Mouse (Mus musculus) embryo, embryonic 10.5 days (tissue): ENCODE measurements around the gene Vps9d1.
"Not testable (repeated sequence)": the region's sequence is repeated elsewhere in the genome, so short reads cannot be mapped to it uniquely, and the experiment has no call there.

ENCODE experiments used
- DNase-seq: peaks from one replicate; pipeline ENCODE4 v3.0.0-alpha.2; 2015; ENCODE audit warnings: low spot score

Gene Vps9d1

GRCm38 (mm10) chr8:123253451-123254098 is 573 bp downstream of the Vps9d1 start:
- peak; percentile 43 for DNase-seq

- DNase-seq = no peak
Measured at GRCm38 (mm10) chr8:123252925-123253324, 1.2 kb downstream of the Vps9d1 start.

DNA sequence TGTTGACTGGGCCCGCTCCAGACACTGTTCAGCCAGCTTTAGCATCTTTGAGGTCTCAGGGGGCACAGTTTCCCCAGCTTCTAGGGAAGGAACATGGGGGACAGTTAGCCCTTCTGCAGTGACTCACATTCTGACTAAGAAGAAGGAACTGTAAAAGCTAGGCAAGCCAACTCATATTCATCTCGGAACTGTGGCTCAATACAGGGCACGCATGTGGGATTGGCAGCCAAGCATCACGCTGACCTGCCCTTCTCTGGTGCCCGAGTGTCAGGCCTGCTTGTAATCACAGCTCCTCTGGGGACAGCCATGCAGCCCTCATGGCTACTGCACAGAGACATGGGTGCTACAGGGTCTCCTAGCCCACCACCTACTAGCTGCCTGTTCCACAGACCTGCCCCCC is 3.2 kb downstream of the Vps9d1 start:
- DNase-seq = no peak

- no peak for DNase-seq
Measured at GRCm38 (mm10) chr8:123248596-123248995, 5.6 kb downstream of the Vps9d1 start.

GRCm38 (mm10) chr8:123247748-123248147 is 6.4 kb downstream of the Vps9d1 start:
- no peak for DNase-seq

GRCm38 (mm10) chr8:123245543-123245942 is 8.6 kb downstream of the Vps9d1 start:
- no peak for DNase-seq

DNA sequence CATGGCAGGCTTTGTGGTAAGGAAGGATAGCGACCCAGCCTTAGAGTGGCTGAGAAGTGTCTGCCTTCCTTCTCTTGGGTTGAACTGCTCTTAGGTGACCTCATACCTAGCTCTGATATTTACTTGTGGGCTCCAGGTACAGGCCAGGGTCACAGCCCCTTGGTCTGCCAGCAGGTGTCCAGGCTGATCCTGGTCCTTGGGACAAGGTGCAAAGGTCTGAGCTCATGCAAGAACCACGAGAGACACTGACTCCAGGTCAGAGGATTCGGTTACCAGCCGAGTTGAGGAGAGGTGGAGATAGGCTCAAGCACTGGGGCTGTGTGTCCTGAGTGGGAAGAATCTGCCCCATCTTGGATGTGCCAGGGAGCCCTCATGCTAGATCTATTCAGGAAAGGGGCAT is 9.8 kb downstream of the Vps9d1 start:
- no peak for DNase-seq

DNA sequence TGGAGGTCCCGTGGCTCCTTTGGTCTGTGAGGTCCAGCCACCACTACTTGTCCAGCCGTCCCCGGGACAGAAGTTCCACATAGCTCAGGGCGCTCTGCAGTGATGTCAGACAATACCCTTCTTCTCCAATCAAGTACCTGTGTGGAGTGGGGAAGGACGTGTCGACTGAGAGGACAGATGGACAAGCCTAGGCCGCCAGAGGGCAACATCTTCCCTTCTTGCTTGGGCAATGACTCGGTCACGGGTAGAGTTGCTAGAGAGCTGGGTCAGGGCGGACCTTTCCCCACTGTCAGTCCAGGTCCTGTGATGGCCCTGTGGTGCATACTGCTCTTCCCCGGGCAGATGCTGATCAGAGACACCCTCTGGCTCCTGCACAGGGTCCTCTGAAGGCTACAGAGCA is 11.1 kb downstream of the Vps9d1 start:
- DNase-seq = no peak

- DNase-seq = no peak
Measured at GRCm38 (mm10) chr8:123242107-123242923, 11.8 kb downstream of the Vps9d1 start.

DNA sequence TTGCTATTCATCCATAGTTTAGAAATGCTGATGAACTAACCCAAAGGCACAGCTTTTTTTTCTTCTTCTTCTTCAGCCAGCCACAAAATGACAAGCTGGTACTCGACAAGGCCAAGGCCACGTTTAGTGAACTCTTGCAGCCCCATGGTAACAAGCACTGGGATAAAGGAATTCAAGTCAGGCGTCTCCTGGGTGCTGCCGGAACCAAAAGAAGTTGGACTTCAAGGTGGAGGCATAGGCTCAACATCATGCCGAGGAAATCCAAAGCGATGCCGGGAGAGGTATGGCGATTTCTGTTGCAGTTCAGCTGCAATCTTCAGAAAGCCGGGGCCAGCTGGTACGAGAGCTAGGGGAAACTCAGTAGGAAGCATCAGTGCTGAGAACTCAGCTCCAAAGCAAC is 14.8 kb downstream of the Vps9d1 start:
- no peak for DNase-seq

DNA sequence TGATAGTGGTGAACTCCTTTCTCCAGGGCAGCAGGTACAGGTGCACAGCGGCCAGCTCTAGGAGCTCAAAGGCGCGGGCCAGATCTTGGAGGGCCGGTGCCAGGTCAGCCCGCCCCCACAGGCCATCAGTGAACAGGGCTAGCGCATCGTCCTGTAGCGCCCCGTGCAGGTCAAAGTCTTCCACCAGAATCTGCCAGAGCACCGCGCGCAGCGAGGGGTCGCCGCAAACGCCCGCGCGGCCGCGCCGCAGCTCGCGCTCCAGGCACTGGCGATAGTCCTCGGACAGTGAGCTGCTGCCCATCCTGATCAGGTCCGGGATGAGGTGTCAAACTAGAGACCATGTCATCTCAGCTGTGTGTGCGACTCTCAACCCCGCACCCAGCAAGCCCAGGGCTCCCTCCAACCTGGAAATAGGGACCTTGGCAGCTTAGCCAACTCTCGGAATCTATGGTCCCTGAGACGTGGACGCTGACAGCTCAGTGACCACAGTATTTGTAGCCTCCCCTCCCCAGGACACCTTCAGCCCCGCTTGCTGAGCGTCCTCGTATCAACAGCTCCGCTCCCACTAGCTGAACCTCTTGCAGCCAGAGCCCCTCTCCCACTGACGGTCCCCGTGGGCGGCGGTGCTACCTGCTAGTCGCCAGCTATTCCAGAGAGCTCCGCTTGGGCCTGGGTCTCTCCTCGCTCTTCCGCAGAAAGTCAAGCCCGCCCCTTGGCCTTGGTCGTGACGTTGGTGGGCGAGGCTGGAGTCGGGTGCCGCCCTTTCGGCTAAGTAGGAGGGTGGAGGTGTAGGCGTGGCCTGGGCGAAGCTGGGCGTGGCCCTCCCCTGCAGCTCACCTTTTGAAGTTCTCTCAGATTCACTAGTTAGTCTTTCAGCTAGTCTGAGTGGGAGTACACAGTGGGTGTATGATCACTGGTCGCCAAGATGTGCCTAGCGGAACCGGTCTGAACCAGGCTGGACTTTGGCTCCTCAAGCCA is 18.3 kb downstream of the Vps9d1 start, which contains the start of gene Spata2l:
Spata2l (minus strand) TSS at position 714 of the 978 bp plus-strand sequence.
- DNase-seq = peak; percentile 91

DNA sequence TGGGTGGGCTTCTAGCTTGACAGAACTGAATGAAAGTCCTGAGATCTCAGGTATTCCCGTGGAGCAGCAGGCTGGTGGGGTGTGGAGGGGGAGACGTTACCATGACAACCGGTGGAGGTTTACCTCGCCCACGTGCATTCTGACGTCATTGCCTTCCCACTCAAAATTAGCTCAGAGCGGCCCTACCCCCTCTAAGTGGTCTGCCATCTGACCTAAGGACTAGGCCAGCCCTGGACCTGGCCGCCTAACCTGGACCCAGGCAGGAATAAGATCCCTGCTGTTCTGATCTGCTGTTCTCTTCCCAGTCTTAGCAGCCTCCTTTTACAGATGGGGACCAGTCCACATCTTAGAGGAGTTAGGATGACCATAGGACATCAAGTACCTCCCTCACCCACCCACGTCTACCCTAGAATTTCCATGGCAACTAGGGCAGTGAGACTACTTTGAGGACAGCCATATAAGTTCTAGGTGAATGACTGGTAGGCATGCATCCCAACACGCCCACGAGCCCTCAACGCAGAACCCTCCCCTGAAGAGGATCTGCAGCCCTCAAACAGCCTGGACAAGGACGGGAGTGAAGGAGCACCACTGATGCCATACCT is 19.1 kb downstream of the Vps9d1 start:
- DNase-seq = no peak

DNA sequence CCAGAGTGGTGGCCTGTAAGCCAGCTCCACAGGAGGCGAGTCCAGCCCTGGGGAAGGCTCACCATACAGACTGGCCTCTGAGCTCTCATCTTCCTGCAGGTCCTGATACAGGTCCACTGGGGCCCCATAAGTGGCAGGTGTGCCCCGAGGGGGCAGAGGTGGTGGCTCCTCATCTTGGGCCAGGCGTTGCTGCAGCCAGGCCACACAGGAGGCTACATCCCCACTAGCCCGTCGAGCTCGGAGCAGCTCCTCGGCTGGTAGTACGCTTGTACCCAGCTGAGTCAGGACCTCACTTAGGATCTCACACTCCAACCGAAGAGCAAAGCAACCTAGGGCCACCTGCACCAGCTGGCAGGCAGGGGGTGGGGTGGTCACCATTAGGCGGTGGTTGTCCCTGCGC is 20.4 kb downstream of the Vps9d1 start:
- DNase-seq = no peak

GRCm38 (mm10) chr8:123233300-123233699 is 20.8 kb downstream of the Vps9d1 start:
- DNase-seq = no peak

GRCm38 (mm10) chr8:123232553-123232952 is 21.6 kb downstream of the Vps9d1 start:
- DNase-seq = no peak

DNA sequence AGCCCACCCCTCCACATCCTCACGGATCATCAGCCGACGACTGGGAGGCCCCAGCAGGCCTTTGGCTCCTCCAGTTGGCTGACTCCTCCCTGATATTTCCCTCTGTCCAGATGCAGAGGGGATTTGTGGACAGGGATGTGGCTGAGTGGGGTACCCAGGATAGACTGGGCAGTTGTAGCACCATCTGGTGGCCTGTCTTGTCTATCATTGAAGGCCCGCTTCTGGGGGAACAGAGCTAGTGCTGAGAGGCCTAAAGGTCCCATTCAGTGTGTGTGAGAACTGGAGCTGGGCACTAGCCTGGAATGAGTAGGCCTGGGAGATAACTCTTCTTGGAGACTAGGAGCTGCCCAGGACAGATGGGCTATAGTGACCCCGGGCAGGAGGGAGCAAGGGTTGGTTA is 22.4 kb downstream of the Vps9d1 start:
- DNase-seq = no peak

DNA sequence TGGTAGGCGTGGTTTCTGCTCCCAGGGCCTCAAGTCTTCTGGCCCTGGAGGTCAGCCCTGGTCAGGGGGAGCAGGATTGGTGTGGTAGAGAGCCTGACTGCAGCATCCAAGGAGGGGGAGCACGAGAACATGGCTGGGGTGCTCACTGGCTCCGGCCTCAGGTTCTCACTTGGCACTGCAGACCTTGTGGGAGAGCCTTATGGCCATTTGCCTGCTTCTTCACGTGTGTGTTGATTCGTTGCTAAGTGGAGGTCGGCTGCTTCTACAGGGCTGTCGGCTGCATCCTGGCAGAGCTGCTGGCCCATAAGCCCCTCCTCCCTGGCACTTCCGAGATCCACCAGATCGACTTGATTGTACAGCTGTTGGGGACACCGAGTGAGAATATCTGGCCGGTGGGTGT is 23.8 kb downstream of the Vps9d1 start:
- DNase-seq = not testable (repeated sequence)

- no peak for DNase-seq
Measured at GRCm38 (mm10) chr8:123228416-123228815, 25.7 kb downstream of the Vps9d1 start.

- peak; percentile 96 for DNase-seq
Measured at GRCm38 (mm10) chr8:123224278-123225266, 29.6 kb downstream of the Vps9d1 start, which contains the start of gene Cdk10. TSS of gene Cdk10 (plus strand) at chr8:123224842.

DNA sequence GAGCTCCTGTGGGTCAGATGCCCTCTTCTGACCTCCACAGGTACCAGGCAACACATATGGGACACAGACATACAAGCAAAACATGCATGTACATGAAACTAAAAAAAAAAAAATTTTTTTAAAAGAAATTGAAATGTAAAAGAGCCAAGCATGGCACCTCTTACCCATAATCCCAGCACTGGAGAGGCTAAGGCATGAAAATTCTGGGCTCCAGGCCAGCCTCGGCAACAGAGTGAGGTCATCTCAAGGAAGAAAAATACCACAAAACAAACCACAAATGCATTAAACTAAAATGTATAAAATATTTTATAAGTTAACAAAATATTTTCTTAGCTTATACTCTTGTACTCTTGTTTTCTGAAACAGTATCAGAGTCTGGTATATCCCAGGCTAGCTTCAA is 33.2 kb downstream of the Vps9d1 start:
- DNase-seq = no peak

- DNase-seq = no peak
Measured at GRCm38 (mm10) chr8:123215430-123215829, 38.7 kb downstream of the Vps9d1 start.
